Mouse (Mus musculus) limb, embryonic 15.5 days (tissue): Measurements from ENCODE around the gene Tfcp2l1. TPM values are rescaled to one million over a fixed set of nuclear protein-coding genes. Genes with fewer than 3 reads are reported as not detected.

Source experiments
- ATAC-seq: fragments of 200-750 bp; cut with Nextera tagmentation; 2 replicates; pipeline ENCODE4 v1.8.0; 2017; ENCODE audit warnings: low read depth, moderate TSS enrichment; ENCODE audit not compliant: insufficient number of reproducible peaks, low FRiP score, low TSS enrichment
- H3K27ac ChIP-seq: fragments of 300-500 bp; sonication (generic); 2 replicates; pipeline ENCODE4 v1.5.1; 2015; ENCODE audit warnings: moderate library complexity, mild to moderate bottlenecking, inconsistent platforms
- H3K27me3 ChIP-seq: fragments of 300-500 bp; sonication (generic); 2 replicates; pipeline ENCODE4 v1.6.1; 2015; ENCODE audit warnings: inconsistent platforms
- H3K36me3 ChIP-seq: fragments of 300-500 bp; sonication (generic); 2 replicates; pipeline ENCODE4 v1.6.1; 2015; ENCODE audit warnings: inconsistent platforms
- H3K4me1 ChIP-seq: fragments of 300-500 bp; sonication (generic); 2 replicates; pipeline ENCODE4 v1.6.1; 2015; ENCODE audit warnings: inconsistent platforms
- H3K4me2 ChIP-seq: fragments of 300-500 bp; sonication (generic); 2 replicates; pipeline ENCODE4 v1.6.1; 2015; ENCODE audit warnings: mild to moderate bottlenecking, inconsistent platforms
- H3K4me3 ChIP-seq: fragments of 300-500 bp; sonication (generic); 2 replicates; pipeline ENCODE4 v1.5.1; 2015; ENCODE audit warnings: mild to moderate bottlenecking, inconsistent platforms
- H3K9ac ChIP-seq: fragments of 300-500 bp; sonication (generic); 2 replicates; pipeline ENCODE4 v1.6.1; 2015; ENCODE audit warnings: inconsistent platforms
- H3K9me3 ChIP-seq: fragments of 300-500 bp; sonication (generic); 2 replicates; pipeline ENCODE4 v1.6.1; 2016; ENCODE audit warnings: inconsistent platforms
- WGBS: fragments of 180-500 bp; shearing (Covaris S2); methylation state at CpG from one replicate; pipeline ENCODE4 v1.1.7; 2015; 5-methylcytosine and 5-hydroxymethylcytosine counted together
- polyA plus RNA-seq: library from polyadenylated mRNA; unstranded; fragments of >200 nt; fragmentation: Nextera tagmentation; extraction: Ambion mirVana; gene quantifications from 2 replicates; pipeline ENCODE4 v1.2.1, GENCODE M21; 2015

Gene Tfcp2l1
- polyA plus RNA-seq, 1 experiment from 2014 or later = 0.58 TPM

GRCm38 (mm10) chr1:118716225-118716624 lies 88.5 kb downstream of the Tfcp2l1 start:
- Histone ChIP-seq H3K9me3 (no peaks in the 10 kb centered on the region), H3K4me1 (0 out of 2 replicates have a peak, but pooled peaks cover 3% of the 10 kb centered on the region), H3K27me3 (no peaks in the 10 kb centered on the region), H3K4me2 (no peak overlapping the region), H3K27ac (no peak overlapping the region), H3K36me3 (no peaks in the 10 kb centered on the region), H3K9ac (no peak overlapping the region), H3K4me3 (no peak overlapping the region)
- WGBS = 40% methylated on average over 1 of the region's 1 CpGs
- ATAC-seq = no peak

- H3K4me1 ChIP-seq = 0 out of 2 replicates have a peak, but pooled peaks cover 3% of the 10 kb centered on the region
- no peak for ATAC-seq
- no peak overlapping the region for H3K4me2 ChIP-seq
- no peak overlapping the region for H3K4me3 ChIP-seq
- WGBS = 62% methylated on average over 6 of the region's 6 CpGs
- H3K27me3 ChIP-seq = no peaks in the 10 kb centered on the region
- no peak overlapping the region for H3K9ac ChIP-seq
- H3K36me3 ChIP-seq = no peaks in the 10 kb centered on the region
- no peak overlapping the region for H3K27ac ChIP-seq
- H3K9me3 ChIP-seq = no peaks in the 10 kb centered on the region
Measured at GRCm38 (mm10) chr1:118718055-118718454, 90.3 kb downstream of the Tfcp2l1 start.

- H3K27me3 ChIP-seq = no peaks in the 10 kb centered on the region
- no peak overlapping the region for H3K4me2 ChIP-seq
- 79% methylated on average over 2 of the region's 2 CpGs for WGBS
- H3K4me3 ChIP-seq = no peak overlapping the region
- ATAC-seq = no peak
- no peaks in the 10 kb centered on the region for H3K36me3 ChIP-seq
- H3K27ac ChIP-seq = no peak overlapping the region
- H3K4me1 ChIP-seq = 0 out of 2 replicates have a peak, but pooled peaks cover 3% of the 10 kb centered on the region
- H3K9ac ChIP-seq = no peak overlapping the region
- no peaks in the 10 kb centered on the region for H3K9me3 ChIP-seq
Measured at GRCm38 (mm10) chr1:118719699-118720098, 92.0 kb downstream of the Tfcp2l1 start.

DNA sequence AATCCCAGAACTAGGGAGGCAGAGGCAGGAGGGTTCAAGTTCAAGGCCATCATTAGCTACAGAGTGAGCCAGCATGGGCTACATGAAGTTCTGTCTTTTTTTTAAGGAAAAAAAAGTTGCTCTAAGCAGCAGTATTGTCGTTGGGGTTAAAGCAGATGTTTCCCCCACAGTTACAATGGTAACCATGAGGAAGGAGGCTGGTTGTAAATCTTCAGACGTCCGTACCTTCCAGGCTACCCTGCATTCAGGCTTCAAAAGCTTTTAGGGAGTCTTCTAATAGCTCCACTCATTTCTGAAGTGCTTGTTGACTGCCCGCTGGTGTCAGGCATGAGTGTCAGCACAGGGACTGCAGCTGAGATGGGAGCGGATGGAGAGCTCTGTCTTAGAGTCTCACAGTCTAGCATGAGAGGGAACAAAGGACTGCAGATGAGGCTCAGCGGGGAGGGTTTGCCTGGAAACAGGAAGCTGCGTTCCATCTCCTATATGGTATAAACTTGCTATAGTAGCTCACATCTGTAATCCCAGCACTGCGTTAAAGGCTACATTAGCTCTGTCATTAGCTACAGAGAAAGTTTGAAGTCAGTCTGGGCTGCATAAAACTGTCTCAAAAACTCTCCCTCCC lies 92.8 kb downstream of the Tfcp2l1 start:
- WGBS = 33% methylated on average over 8 of the region's 8 CpGs
- H3K4me1 ChIP-seq = 0 out of 2 replicates have a peak, but pooled peaks cover 3% of the 10 kb centered on the region
- no peak for ATAC-seq

DNA sequence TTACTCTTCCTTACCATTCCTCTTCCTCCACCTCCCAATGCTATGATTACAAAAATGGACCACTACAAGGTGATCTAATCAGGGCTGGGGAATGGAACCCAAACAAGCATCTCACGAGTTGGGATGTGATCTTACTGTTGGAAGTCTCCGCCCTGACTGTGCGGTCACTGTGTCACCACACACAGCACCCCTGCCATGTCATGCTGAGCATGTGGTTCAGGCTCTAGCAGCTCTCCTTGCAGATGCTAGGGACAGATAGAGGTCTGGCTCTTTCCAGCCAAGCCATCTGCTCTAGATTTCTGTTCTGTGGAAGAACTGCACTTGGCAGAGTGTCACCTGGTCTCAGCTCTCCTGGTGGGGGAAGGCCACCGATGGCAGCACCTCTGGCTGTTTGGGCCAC lies 99.3 kb downstream of the Tfcp2l1 start:
- no peak overlapping the region for H3K9ac ChIP-seq
- no peak overlapping the region for H3K27ac ChIP-seq
- H3K27me3 ChIP-seq = no peaks in the 10 kb centered on the region
- no peak overlapping the region for H3K4me3 ChIP-seq
- 80% methylated on average over 4 of the region's 4 CpGs for WGBS
- no peak for ATAC-seq
- H3K9me3 ChIP-seq = no peaks in the 10 kb centered on the region
- H3K36me3 ChIP-seq = no peaks in the 10 kb centered on the region
- H3K4me2 ChIP-seq = no peak overlapping the region
- no peaks in the 10 kb centered on the region for H3K4me1 ChIP-seq

More for the DNA sequence above, 92.8 kb downstream of the Tfcp2l1 start:
- no peaks in the 10 kb centered on the region for H3K36me3 ChIP-seq
- H3K9ac ChIP-seq = no peak overlapping the region
- H3K27me3 ChIP-seq = no peaks in the 10 kb centered on the region
- H3K9me3 ChIP-seq = no peaks in the 10 kb centered on the region
- H3K4me3 ChIP-seq = no peak overlapping the region
- no peak overlapping the region for H3K27ac ChIP-seq
- H3K4me2 ChIP-seq = no peak overlapping the region

- no peak overlapping the region for H3K4me2 ChIP-seq
- no peaks in the 10 kb centered on the region for H3K27me3 ChIP-seq
- H3K27ac ChIP-seq = no peak overlapping the region
- no peaks in the 10 kb centered on the region for H3K9me3 ChIP-seq
- H3K4me1 ChIP-seq = no peaks in the 10 kb centered on the region
- ATAC-seq = no peak
- no peak overlapping the region for H3K4me3 ChIP-seq
- no peaks in the 10 kb centered on the region for H3K36me3 ChIP-seq
- no peak overlapping the region for H3K9ac ChIP-seq
Measured at GRCm38 (mm10) chr1:118728796-118729195, 101.1 kb downstream of the Tfcp2l1 start.

Other genes with a start within 250 kb of the Tfcp2l1 start
- gene Clasp1, start 238.9 kb upstream of the Tfcp2l1 start, polyA plus RNA-seq = 47.2 and 47.9 TPM in 2 replicates